Mouse (Mus musculus): Measurements from ENCODE around the gene Iqgap3.

Iqgap3 gene

GRCm38 (mm10) chr3:88149510-88149974 is 67.8 kb downstream of the Iqgap3 start:
- DNase-seq (ENCODE audit: low spot score in 2 of 2) = no peak

DNA sequence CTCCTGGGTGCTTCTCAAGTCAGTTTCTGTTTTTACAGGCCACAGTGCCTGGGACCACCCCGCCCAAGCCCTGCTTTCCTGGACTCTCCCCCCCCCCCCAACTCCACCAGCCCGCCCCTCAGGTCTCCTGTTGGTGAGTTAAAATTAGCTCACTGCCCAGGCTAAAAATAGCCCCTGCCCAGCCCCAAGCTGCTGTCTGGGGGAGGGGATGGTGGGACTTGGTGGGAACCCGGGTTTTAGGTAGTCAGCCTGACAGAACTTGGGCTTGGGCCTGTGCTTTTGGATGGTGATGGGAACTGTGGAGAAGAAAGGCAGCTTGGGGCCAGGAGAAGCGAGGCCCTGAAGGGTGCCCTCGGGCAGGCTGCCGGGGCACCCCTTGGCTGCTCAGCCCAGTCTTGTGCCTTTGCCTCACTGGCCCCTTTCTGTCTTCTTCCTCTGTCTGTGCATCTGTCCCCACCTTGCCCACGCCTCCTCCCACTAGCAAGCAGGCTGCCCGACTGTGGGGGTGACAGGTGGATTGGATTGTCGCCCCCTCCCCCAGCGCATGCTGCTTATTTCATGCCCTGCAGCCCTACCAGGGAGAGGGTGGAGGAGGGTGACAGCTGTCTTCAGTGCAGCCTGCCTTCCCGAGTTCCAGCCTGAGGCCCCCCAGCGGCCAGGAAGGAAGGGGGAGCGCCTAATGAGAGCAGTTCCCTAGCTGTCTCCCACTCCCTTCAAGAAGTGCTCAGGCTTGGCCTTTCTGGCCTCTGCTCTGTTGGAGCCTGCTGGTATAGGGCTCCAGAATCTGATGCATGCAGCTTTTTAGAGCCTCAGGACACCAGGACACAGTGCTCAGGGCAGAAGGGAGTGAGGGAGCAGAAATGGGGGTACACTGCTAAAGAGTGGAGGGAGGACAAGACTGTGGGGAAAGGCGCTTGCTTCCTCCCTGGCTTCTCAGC is 68.6 kb downstream of the Iqgap3 start:
- peak; percentile 58 to 67 for DNase-seq (ENCODE audit: low spot score in 2 of 2)

GRCm38 (mm10) chr3:88150999-88151364 is 69.2 kb downstream of the Iqgap3 start:
- DNase-seq (ENCODE audit: low spot score in 2 of 2) = no peak

GRCm38 (mm10) chr3:88152056-88152455 is 70.3 kb downstream of the Iqgap3 start:
- peak; percentile 77 to 88 for DNase-seq (ENCODE audit: low spot score in 2 of 2)

GRCm38 (mm10) chr3:88153290-88154011 is 71.7 kb downstream of the Iqgap3 start:
- DNase-seq (ENCODE audit: low spot score in 2 of 2) = no peak

DNA sequence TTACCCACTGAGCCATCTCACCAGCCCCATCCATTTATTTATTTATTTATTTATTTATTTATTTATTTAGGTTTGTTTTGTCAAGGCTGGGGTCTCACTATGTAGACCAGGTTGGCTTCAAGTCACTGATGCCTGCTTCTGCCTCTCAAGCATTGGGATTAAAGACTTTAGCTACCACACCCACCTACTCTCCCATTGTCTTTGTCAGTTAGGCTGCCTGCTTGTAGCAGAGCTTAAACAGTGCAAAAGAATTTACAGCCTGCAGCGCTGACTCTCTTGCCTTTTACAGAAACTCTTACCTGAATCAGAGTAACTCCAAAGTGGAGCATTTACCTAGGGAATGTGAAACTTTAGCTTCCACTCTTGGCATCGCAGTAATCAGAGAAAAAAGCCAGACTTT is 72.5 kb downstream of the Iqgap3 start:
- DNase-seq (ENCODE audit: low spot score in 2 of 2) = no peak

GRCm38 (mm10) chr3:88156817-88157216 is 75.0 kb downstream of the Iqgap3 start:
- DNase-seq (ENCODE audit: low spot score in 2 of 2) = no peak

GRCm38 (mm10) chr3:88157771-88158597 is 76.2 kb downstream of the Iqgap3 start:
- DNase-seq (ENCODE audit: low spot score in 2 of 2) = no peak

- DNase-seq (ENCODE audit: low spot score in 2 of 2) = no peak
Measured at GRCm38 (mm10) chr3:88158991-88159390, 77.2 kb downstream of the Iqgap3 start.

DNA sequence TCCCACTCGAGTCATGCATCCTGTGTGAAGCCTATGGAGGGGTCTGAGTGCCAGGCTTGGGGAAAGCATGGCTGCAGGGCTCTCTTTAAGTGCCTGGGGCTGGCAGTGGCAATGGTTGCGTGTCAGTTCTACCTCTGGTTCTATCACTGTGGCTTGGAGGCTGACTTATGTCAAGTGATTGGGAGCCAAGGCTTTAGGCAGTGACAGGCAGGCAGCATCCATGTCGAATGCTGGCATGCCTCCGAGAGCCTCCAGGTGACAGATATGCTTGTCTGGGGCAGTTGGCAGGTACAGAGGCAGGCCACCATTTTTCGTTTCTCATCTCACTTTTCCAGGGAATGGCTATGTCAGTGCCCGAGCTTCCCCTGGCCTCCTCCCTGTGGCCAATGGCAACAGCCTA is 79.1 kb downstream of the Iqgap3 start:
- DNase-seq (ENCODE audit: low spot score in 2 of 2) = no peak

DNA sequence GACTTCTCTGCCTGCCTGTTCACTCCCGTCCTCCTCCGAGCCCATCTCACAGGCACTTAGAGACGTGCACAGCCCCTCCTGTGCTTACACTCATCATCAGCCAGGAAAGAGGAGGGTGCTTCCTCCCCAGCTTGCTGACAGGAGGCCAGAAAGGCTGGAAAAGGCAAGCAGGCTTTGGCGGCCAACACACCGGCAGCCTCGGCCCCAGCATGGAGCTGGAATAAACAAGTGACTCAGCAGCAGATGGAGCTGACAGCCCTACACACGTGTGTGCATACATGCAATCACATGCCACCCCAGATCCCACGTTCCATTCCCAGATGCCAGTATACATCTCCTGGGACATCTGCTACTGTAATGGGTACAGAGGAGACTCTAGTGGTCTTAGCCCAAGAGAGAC is 80.5 kb downstream of the Iqgap3 start:
- DNase-seq (ENCODE audit: low spot score in 2 of 2) = no peak

DNA sequence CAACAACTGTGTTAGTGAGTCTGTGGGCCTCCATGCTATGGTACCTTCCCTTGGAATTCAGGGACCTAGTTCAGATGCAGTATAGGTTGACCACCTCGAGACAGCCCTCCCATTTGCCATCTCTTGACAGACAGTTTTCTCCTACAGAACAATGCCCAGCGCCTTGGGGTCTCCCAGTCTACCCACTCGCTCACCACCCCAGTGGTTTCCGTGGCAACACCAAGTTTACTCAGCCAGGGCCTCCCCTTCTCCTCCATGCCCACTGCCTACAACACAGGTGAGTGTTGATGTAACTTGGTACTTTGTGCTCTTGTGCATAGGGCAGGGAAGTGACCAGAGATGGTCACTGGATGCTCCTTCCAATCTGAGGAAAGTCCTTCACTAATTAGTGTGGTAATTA is 81.0 kb downstream of the Iqgap3 start:
- DNase-seq (ENCODE audit: low spot score in 2 of 2) = no peak

- no peak for DNase-seq (ENCODE audit: low spot score in 2 of 2)
Measured at GRCm38 (mm10) chr3:88163847-88164246, 82.1 kb downstream of the Iqgap3 start.

GRCm38 (mm10) chr3:88164263-88164662 is 82.5 kb downstream of the Iqgap3 start:
- DNase-seq (ENCODE audit: low spot score in 2 of 2) = no peak

DNA sequence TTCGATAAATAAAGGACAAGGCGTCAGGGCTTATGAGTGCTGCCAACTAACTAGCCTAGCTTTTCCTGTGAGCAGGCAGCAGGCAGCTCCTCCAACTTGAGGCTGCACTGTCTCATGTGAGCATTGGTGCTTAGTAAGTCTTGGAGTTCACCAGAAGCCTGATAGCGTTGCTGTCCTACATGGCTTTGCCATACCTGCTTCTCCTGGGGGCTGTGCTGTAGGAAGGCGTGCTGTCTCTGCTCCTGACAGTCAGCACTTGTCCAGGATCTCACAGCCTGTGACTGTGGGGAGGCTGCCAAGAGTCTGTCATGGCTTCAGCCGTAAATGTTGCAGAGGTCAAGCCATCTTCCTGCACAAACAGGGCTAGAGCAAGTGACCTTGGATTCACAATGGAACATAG is 84.3 kb downstream of the Iqgap3 start:
- DNase-seq (ENCODE audit: low spot score in 2 of 2) = no peak

DNA sequence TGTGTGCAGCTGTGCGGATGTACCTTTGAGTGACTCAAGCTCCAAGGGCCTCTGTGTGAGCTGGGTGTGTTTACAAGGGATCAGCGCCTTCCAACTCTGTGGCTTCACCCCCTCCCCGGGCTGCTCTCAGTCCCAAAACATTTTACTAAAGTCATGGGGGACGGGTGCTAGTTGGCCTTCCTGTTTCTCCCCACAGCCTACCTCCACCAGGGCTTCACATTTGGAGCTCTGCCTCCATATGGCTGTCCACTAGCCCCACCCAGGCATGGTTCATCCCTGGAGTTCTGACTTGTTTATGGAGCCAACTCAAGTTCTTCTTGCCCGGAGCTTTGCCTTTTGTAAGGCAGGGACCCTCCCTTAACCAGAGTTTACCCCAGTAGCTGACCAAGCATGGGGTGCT is 88.6 kb downstream of the Iqgap3 start:
- no peak for DNase-seq (ENCODE audit: low spot score in 2 of 2)

Data from frontal cortex, postnatal 14 days (tissue).